Mouse (Mus musculus) liver, embryonic 14.5 days (tissue): ENCODE results near the gene Epb41l4b. TPM values are rescaled to one million over a fixed set of nuclear protein-coding genes. Genes with fewer than 3 reads are reported as not detected.

Experiments used
- ATAC-seq: fragments of 200-750 bp; cut with Nextera tagmentation; 2 replicates; pipeline ENCODE4 v1.8.0; 2017; ENCODE audit warnings: moderate number of reproducible peaks, mild to moderate bottlenecking, moderate library complexity; ENCODE audit not compliant: insufficient read depth
- DNase-seq, 3 experiments: peaks; one replicate each; pipeline ENCODE4 v3.0.0-alpha.2; 2012 to 2013; ENCODE audit warnings: low read depth in 3 of 3, low spot score in 3 of 3
- H3K27ac ChIP-seq: fragments of 300-500 bp; sonication (generic); 2 replicates; pipeline ENCODE4 v1.5.1; 2014; ENCODE audit warnings: moderate library complexity, mild to moderate bottlenecking, control low read depth, inconsistent platforms
- H3K27me3 ChIP-seq: fragments of 300-500 bp; sonication (generic); 2 replicates; pipeline ENCODE4 v1.6.1; 2014; ENCODE audit warnings: mild to moderate bottlenecking, low read length, moderate library complexity; ENCODE audit not compliant: control insufficient read depth, insufficient read depth
- H3K36me3 ChIP-seq: fragments of 300-500 bp; sonication (generic); replicated peaks from 2 replicates; pipeline ENCODE4 v1.6.1; 2014; ENCODE audit warnings: low read depth; ENCODE audit not compliant: control insufficient read depth, insufficient read depth
- H3K4me1 ChIP-seq, 2 experiments: fragments of 200-500 bp in 1 of 2; fragments of 300-500 bp in 1 of 2; sonication (generic) in 1 of 2; replicated peaks; 2 replicates each; pipeline ENCODE4 v1.6.1; 2012 to 2014; ENCODE audit warnings: antibody characterized with exemption in 1 of 2, inconsistent platforms in 1 of 2, low read length in 1 of 2; ENCODE audit not compliant: control insufficient read depth in 2 of 2, insufficient read depth in 2 of 2
- H3K4me2 ChIP-seq: fragments of 300-500 bp; sonication (generic); 2 replicates; pipeline ENCODE4 v1.6.1; 2014; ENCODE audit warnings: low read depth, mild to moderate bottlenecking, control low read depth, moderate library complexity
- H3K4me3 ChIP-seq, 2 experiments: fragments of 200-500 bp in 1 of 2; fragments of 300-500 bp in 1 of 2; sonication (generic) in 1 of 2; 2 replicates each; pipeline ENCODE4 v1.5.1; 2012 to 2014; ENCODE audit warnings: low read depth in 2 of 2, low read length in 2 of 2, mild to moderate bottlenecking in 2 of 2, control low read depth in 1 of 2, inconsistent platforms in 1 of 2, moderate library complexity in 1 of 2; ENCODE audit not compliant: insufficient read depth in 1 of 2
- H3K9ac ChIP-seq: fragments of 300-500 bp; sonication (generic); replicated peaks from 2 replicates; pipeline ENCODE4 v1.6.1; 2014; ENCODE audit warnings: mild to moderate bottlenecking, control low read depth, moderate library complexity
- H3K9me3 ChIP-seq: fragments of 300-500 bp; sonication (generic); 2 replicates; pipeline ENCODE4 v1.6.1; 2016; ENCODE audit warnings: low read length, mixed read lengths; ENCODE audit not compliant: control insufficient read depth
- CTCF ChIP-seq: IDR thresholded peaks from 2 replicates; pipeline ENCODE4 v1.5.1; 2016; ENCODE audit warnings: antibody characterized with exemption, low read depth, control low read depth
- EP300 ChIP-seq: IDR thresholded peaks from 2 replicates; pipeline ENCODE4 v1.6.1; 2016; ENCODE audit warnings: antibody characterized with exemption, low read depth
- WGBS: fragments of 180-500 bp; shearing (Covaris S2); extraction: QIAGEN DNeasy Blood & Tissue Kit; methylation state at CpG from one replicate; pipeline ENCODE4 v1.1.7; 2014; ENCODE audit not compliant: insufficient replicate concordance; 5-methylcytosine and 5-hydroxymethylcytosine counted together
- polyA plus RNA-seq, 2 experiments: library from polyadenylated mRNA; depleted of rRNA in 1 of 2; stranded (reverse) in 1 of 2; unstranded in 1 of 2; fragments of >200 nt; fragmentation: Nextera tagmentation in 1 of 2; extraction: Ambion mirVana in 1 of 2; gene quantifications; 2 replicates each; pipeline versions ENCODE4 v1.2.1 to v1.2.3; 2012 to 2014

Epb41l4b gene
- polyA plus RNA-seq, 2 experiments = 2.1 to 2.2 TPM

DNA sequence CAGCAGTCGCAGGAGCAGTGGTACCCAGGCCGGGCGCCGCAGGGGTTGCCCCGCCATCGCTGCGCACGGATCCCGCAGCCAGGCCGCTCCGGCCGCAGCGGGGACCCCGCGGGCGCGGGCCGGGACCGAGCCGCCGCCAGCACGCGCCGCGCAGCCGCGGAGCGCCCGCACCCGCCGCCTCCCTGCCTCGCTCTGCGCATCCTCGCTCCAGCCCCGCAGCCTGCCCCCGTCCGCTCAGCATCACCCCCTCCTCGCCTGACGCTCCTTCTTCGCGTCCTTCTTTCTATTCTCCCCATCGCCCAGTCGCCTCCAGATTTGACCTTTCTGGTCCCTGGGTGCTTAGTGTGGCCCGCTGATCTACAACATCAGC lies 153.0 kb downstream of the Epb41l4b start, which contains the start of gene Frrs1l:
Gene Frrs1l (minus strand): TSS at position 177 of the 370 bp plus-strand sequence.
- Histone ChIP-seq H3K4me2 (peak within 1 kb of the TSS; percentile 52), H3K9me3 (no peaks in the 10 kb centered on the region), H3K27me3 (peaks cover 29% of the 10 kb centered on the region), H3K27ac (no peak within 1 kb of the TSS), H3K36me3 (no peaks in the 10 kb centered on the region), H3K4me1 (no peaks in the 10 kb centered on the region), H3K4me3 (peak within 1 kb of the TSS; percentile 6 to 28; a peak in 3 of 4 replicates), H3K9ac (no peak within 1 kb of the TSS)
- DNase-seq (no peak), ATAC-seq (no peak)
- TF ChIP-seq CTCF (no peak), EP300 (no peak)
- WGBS = 2% methylated on average over 38 of the region's 44 CpGs

DNA sequence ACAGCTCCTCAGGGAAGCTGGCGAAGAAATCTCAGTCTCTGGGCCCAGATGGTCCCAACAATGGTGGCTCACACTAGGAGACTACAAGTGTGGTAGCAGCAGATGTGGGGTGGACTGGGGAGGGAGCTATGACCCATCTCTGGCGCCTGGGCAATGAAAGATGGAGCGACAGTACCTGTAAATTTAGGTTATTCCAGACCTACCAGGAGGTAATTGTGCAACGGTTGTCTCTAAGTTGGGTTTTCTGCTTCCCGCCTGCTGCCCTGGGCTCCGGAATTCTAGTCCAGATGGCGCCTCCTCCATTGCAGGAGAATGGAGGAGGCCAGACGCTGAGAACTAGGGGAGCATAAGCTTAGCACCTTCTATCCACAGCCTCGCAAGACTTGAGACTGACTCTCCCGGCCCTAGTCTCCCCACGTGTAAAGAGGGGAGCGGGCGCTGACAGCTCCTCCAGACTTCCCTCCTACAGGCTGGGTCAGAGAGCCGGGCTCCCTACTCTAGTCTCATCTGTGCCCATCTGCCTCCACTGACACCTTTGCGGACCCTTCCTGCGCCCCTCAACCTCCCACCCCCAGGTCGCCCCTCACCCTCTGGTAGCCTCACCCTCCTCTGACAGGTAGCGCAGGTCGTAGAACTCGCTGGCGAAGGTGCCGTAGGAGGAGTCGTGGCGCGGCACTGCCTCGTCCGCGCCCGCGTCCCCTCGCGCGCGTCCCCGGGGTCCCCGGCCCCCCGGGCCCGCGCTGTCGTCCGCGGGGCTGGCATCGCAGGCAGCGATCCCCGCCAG lies 153.6 kb downstream of the Epb41l4b start:
- peaks cover 29% of the 10 kb centered on the region for H3K27me3 ChIP-seq
- H3K36me3 ChIP-seq = no peaks in the 10 kb centered on the region
- no peak overlapping the region for H3K27ac ChIP-seq
- no peaks in the 10 kb centered on the region for H3K9me3 ChIP-seq
- H3K4me3 ChIP-seq = peak overlapping the region; percentile 6 to 28; a peak in 3 of 4 replicates
- H3K4me1 ChIP-seq = no peaks in the 10 kb centered on the region
- no peak for TF ChIP-seq CTCF
- no peak for TF ChIP-seq EP300
- no peak overlapping the region for H3K9ac ChIP-seq
- 5% methylated on average over 45 of the region's 45 CpGs for WGBS
- H3K4me2 ChIP-seq = peak overlapping the region; percentile 52
- DNase-seq (no peak), ATAC-seq (no peak)

DNA sequence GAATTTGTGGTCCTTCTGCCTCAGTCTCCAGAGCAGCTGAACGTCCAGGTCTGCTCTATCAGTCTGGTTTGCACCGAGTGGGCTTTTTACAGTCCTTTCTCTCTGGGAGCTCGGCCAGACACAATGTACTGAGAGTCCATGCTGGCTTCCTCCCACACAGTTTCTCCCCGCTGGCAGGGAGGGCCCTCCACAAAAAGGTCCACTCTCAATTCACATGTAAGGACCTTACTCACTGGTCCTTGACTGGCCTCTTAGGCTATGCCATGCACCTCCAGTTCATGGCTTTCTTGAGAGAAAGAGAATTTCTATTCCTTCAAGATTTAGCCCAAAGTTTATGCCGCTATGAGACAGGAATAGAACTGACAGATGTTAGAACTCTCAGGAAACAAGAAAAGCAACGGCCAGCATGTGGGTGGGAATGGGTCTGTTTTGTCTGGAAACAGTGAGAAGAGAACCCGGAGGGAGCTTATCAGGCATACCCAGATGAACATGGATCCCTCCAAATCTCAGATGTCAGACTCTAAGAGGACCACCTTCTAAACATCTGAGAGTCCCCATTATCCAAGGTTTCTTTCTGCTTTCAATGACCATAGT lies 177.6 kb downstream of the Epb41l4b start:
- Histone ChIP-seq H3K4me2 (no peak overlapping the region), H3K27me3 (no peaks in the 10 kb centered on the region), H3K4me1 (no peaks in the 10 kb centered on the region), H3K4me3 (no peak overlapping the region), H3K9ac (no peak overlapping the region), H3K36me3 (no peaks in the 10 kb centered on the region), H3K9me3 (no peaks in the 10 kb centered on the region), H3K27ac (no peak overlapping the region)
- WGBS = 28% methylated on average over 7 of the region's 7 CpGs
- ATAC-seq = no peak
- no peak for TF ChIP-seq EP300
- no peak for TF ChIP-seq CTCF
- no peak for DNase-seq

DNA sequence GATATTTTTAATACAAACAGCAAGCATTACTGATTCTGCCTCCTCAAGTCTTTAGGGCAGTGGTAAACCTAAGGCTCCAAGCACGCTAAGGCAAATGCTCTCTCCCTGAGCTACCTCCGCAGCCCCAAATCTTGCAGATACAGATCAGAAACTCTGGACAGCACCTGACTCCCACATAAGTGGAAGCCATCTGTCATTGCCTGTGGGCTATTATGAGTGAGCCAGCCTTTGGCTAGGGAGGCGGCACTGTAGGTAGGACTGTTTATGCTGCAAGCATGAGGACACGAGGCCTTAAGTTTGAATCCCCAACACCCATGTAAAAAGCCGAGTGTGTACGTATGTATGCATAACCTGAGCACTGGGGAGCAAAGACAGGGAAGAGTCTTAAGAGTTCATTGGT lies 179.6 kb downstream of the Epb41l4b start:
- no peak overlapping the region for H3K4me2 ChIP-seq
- H3K9me3 ChIP-seq = no peaks in the 10 kb centered on the region
- DNase-seq = no peak
- no peak overlapping the region for H3K9ac ChIP-seq
- no peak for TF ChIP-seq EP300
- no peak for TF ChIP-seq CTCF
- H3K27me3 ChIP-seq = no peaks in the 10 kb centered on the region
- ATAC-seq = no peak
- WGBS = 83% methylated on average over 6 of the region's 6 CpGs
- H3K36me3 ChIP-seq = no peaks in the 10 kb centered on the region
- no peak overlapping the region for H3K4me3 ChIP-seq
- no peaks in the 10 kb centered on the region for H3K4me1 ChIP-seq
- no peak overlapping the region for H3K27ac ChIP-seq

DNA sequence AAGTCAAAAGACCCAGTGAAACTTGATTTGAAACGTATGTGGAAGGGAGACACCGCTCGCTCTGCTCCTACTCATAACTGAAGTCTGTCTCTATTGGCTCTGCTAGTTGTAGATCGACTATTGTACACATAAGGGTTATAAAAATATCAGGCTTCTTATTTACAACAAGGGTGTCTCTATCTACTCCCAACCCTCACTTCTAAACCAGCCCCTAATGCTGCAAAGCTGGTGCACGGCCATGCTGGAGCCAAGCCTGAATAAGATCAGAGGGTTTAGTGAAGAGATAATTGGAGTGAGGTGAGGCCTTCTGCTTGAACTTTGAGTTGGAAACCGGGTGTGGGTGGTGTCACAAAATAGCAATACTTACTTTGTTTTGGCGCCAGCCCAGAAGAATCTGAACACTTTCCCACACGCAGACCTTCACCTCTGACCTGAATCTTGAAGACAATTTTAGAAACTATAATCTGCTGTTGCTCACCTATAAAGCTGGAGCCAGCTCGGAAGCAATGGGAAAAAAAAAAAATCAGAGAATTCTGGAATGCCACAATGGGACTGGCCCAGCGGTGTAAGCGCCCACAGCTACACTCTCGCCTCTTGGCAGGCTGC lies 181.8 kb downstream of the Epb41l4b start:
- Histone ChIP-seq H3K4me1 (no peaks in the 10 kb centered on the region; a peak in 1 of 4 replicates), H3K27ac (no peak overlapping the region), H3K36me3 (no peaks in the 10 kb centered on the region), H3K27me3 (no peaks in the 10 kb centered on the region), H3K9me3 (no peaks in the 10 kb centered on the region), H3K9ac (no peak overlapping the region), H3K4me2 (no peak overlapping the region), H3K4me3 (no peak overlapping the region)
- TF ChIP-seq EP300 (no peak), CTCF (no peak)
- ATAC-seq (no peak), DNase-seq (no peak)
- WGBS = 66% methylated on average over 12 of the region's 12 CpGs
